21 mouse cellular contexts compared by ENCODE assay signal in the genomic region with DNA sequence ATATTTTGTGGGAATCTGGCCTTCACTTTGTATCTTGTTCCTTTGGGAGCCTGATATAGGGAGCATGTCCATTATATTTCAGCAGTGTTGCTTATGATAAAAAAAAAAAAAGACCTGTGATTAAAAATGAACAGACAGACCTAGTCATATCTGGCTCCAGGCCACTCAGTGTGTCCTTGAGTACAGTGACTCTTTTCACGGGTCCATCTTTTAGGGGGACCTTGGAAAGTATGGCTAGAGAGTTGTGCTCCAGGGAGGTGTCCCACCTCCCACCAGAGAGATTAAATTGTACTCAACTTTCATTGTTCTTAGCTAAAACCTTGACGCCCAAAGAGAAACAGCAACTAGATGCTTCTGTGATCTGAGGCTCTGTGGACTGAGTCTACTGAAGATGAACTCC. TPM values are rescaled to one million over a fixed set of nuclear protein-coding genes. Genes with fewer than 3 reads are reported as not detected.
"Had no signal": no experiment of that assay in that cellular context is flagged by ENCODE, and none has a peak within 500 bp of the region (broad histone marks: within the 10 kb centered on the region; RNA-seq: fewer than 3 reads in every experiment).

No protein-coding gene starts in this region.

- H3K4me3 ChIP-seq: midbrain, embryonic 10.5 days; midbrain, embryonic 13.5 days; myocyte; neural tube, embryonic 13.5 days; neural tube, embryonic 15.5 days had no signal

- H3K4me2 ChIP-seq: lung, embryonic 14.5 days; midbrain, embryonic 13.5 days; neural tube, embryonic 13.5 days; neural tube, embryonic 15.5 days had no signal

- H3K27me3 ChIP-seq: midbrain, embryonic 13.5 days; neural tube, embryonic 13.5 days; neural tube, embryonic 15.5 days had no signal

- H3K4me1 ChIP-seq: midbrain, embryonic 10.5 days; midbrain, embryonic 13.5 days; neural tube, embryonic 13.5 days had no signal

- H3K36me3 ChIP-seq: midbrain, embryonic 10.5 days; midbrain, embryonic 13.5 days; neural tube, embryonic 13.5 days; neural tube, embryonic 15.5 days had no signal

- H3K9me3 ChIP-seq: midbrain, embryonic 10.5 days; midbrain, embryonic 13.5 days; neural tube, embryonic 13.5 days; neural tube, embryonic 15.5 days had no signal

- H3K9ac ChIP-seq: liver, embryonic 14.5 days; lung, embryonic 14.5 days; midbrain, embryonic 13.5 days; neural tube, embryonic 13.5 days; neural tube, embryonic 15.5 days had no signal

- DNase-seq: lung, adult 18-20 months; lung, embryonic 14.5 days; lung, postnatal 10 days; lung, postnatal 4 days; retina, postnatal 1 day; right cerebral cortex, adult 18-20 months; right cerebral cortex, postnatal 25 days; right cerebral cortex, postnatal 4 days; spleen, adult 18-20 months; thymus, adult 18-20 months; thymus, postnatal 14 days; thymus, postnatal 36 days had no signal

- H3K27ac ChIP-seq: liver, embryonic 14.5 days; midbrain, embryonic 10.5 days; midbrain, embryonic 13.5 days; neural tube, embryonic 13.5 days; neural tube, embryonic 15.5 days had no signal

- ATAC-seq: midbrain, embryonic 13.5 days; midbrain, embryonic 16.5 days had no signal

RNA-seq across cellular contexts. Expression of gene Flvcr2, which starts 47.8 kb away (rescaled TPM):
- total RNA-seq: megakaryocyte, adult 5-6 weeks; megakaryocyte-erythroid progenitor cell, adult 5-6 weeks had no signal
